Mouse (Mus musculus) bone marrow, adult 2 months (tissue): ENCODE data around the gene Cog3. TPM values are rescaled to one million over a fixed set of nuclear protein-coding genes. Genes with fewer than 3 reads are reported as not detected.
"Not testable (repeated sequence)": the region's sequence is repeated elsewhere in the genome, so short reads cannot be mapped to it uniquely, and the experiment has no call there.

ENCODE experiments used
- H3K27ac ChIP-seq: fragments of 200-500 bp; 2 replicates; pipeline ENCODE4 v1.5.1; 2012; ENCODE audit warnings: low read depth, mild to moderate bottlenecking, control low read depth, inconsistent platforms, low read length; ENCODE audit not compliant: control insufficient read depth, poor library complexity, insufficient read depth
- H3K4me1 ChIP-seq: fragments of 200-500 bp; 2 replicates; pipeline ENCODE4 v1.6.1; 2011; ENCODE audit warnings: low read length; ENCODE audit not compliant: control insufficient read depth, insufficient read depth
- H3K4me3 ChIP-seq: fragments of 200-500 bp; replicated peaks from 2 replicates; pipeline ENCODE3; 2011; ENCODE audit warnings: mild to moderate bottlenecking, low read depth, low read length, control low read depth; ENCODE audit not compliant: control insufficient read depth
- CTCF ChIP-seq: fragments of 200-500 bp; IDR thresholded peaks from 2 replicates; pipeline ENCODE4 v1.5.1; 2011; ENCODE audit warnings: low read length, control low read depth; ENCODE audit not compliant: control insufficient read depth, insufficient read depth
- POLR2A ChIP-seq: fragments of 200-500 bp; IDR thresholded peaks from 2 replicates; pipeline ENCODE4 v1.6.1; 2011; ENCODE audit warnings: low read depth, mild to moderate bottlenecking, control low read depth, low read length, borderline replicate concordance; ENCODE audit not compliant: control insufficient read depth
- WGBS: fragments of 180-500 bp; shearing (Covaris S2); methylation state at CpG from one replicate; pipeline ENCODE4 v1.1.7; 2018; 5-methylcytosine and 5-hydroxymethylcytosine counted together
- polyA plus RNA-seq: library from polyadenylated mRNA; stranded (reverse); fragments of >200 nt; gene quantifications from 2 replicates; pipeline ENCODE4 v1.2.4, GENCODE M21; 2011; ENCODE audit warnings: low replicate concordance; ENCODE audit not compliant: missing spikeins, insufficient read depth, insufficient read length

Cog3 gene
- polyA plus RNA-seq, 1 experiment: 12.2 TPM

DNA sequence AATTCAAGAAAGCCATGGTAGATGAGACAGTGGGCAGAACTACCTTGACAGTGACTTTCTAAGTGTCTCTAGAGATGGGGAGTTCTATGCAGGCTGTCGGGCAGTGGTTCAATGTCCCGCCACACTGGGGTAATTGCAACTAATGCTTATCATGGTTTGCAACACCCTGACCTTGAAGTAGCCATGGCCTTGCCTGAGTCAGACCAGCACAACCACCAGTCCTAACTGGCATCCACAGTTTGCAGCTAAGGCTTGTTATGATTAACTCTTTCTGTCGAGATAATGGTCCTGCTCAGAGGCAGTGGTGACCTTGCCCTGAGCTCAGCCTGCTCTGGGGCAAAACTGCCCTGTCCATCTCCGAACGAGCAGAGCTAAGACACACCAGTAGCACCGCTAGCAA lies 35.0 kb upstream of the Cog3 start:
- TF ChIP-seq CTCF (no peak), POLR2A (no peak)
- no peaks in the 10 kb centered on the region for H3K4me1 ChIP-seq
- 78% methylated on average over 6 of the region's 6 CpGs for WGBS

DNA sequence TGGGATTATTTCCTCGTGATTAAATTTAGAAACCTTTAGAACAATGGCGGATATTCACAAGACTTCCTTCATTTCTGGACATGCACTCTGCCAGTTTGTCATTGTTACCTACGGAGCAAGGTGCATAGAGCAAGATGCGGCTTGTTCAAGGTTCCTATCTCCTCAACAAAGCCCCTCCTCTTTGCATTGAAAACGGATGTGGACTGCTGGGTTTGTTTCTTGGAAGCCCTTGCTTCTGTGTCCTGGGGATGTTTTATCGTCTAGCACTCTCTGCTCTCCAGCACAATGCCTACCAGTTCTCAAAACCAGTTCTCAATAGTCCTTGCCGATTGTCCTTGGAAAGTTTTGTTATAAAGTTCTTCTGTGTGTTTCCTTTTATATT lies 33.5 kb upstream of the Cog3 start:
- Histone ChIP-seq H3K27ac (no peak overlapping the region), H3K4me1 (no peaks in the 10 kb centered on the region; the same call in none of the 2 replicates), H3K4me3 (no peak overlapping the region)
- TF ChIP-seq POLR2A (no peak), CTCF (no peak)
- 25% methylated on average over 7 of the region's 7 CpGs for WGBS

More for the DNA sequence above, 35.0 kb upstream of the Cog3 start:
- Histone ChIP-seq H3K27ac (no peak overlapping the region), H3K4me3 (no peak overlapping the region)

DNA sequence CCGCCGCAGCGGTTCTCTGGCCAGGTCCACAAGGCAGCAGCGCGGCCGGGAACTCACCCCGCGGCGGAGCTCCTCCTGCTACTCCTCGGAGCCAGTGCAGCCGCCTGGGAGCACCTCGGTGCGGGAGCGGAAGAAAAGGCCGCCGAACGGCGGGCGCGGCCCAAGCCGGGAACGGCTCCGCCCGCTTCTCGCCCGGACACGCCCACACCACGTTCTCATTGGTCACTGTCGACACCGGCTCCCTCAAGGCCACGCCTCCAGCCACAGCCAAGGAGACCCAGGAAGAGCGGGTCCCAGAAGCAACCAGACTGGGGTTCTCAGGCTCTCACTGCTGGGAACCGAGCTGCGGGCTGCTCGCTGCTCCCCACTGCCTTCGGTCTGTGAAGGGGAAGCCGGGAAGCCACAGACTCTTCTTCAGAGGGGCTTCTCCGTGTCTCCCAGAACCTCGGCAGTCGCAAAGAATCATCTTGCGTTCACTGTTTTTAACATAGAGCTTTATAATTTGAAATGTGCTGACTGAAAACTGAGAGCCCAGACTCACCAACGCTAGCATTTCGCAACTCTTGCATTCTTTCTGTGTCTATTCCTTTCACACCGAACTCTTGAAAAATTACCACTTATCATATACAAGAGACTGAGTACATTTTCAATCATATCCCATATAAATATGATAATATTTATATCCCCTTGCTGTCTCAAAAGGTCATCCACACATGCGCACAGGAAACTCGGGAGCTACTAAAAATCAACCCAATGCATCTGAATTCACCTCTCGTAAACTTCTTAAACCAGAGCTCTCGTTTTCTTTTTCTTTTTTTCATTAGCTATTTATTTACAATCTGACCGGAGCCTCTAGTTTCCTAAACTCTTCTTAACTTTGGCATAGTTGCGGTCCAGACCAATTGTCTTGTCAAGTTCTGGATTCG lies 32.8 kb upstream of the Cog3 start, which contains the start of gene Slc25a30:
TSS of gene Slc25a30 (minus strand) at position 170 of the 926 bp plus-strand sequence.
- Histone ChIP-seq H3K4me3 (peak within 1 kb of the TSS; percentile 95), H3K4me1 (no peaks in the 10 kb centered on the region; the same call in none of the 2 replicates), H3K27ac (peak within 1 kb of the TSS; percentile 91)
- 4% methylated on average over 51 of the region's 51 CpGs for WGBS
- TF ChIP-seq POLR2A (peak; percentile 93), CTCF (no peak)

DNA sequence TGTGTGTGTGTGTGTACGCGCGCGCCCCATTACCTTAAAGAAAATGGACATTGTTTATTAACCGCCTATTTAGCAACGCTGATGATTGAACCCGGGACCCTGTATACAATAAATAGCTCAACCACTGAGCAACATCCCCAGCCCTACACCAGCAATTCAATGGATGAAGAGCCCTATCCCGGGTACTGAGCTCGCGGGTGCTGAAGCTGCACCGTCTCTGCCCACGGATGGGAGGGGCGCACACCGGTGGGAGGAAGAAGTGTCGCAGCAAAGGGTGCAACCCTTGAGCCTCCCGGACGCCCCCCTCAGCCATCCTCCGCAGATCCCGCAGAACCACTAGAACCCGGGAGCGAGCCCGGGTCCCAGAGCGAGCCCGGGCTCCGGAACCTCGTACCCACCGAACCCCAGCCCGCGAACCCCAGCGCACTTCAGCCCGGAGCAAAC lies 32.1 kb upstream of the Cog3 start:
- TF ChIP-seq CTCF: no peak
- TF ChIP-seq POLR2A: no peak
- Histone ChIP-seq H3K4me1 (no peaks in the 10 kb centered on the region; the same call in none of the 2 replicates), H3K4me3 (peak overlapping the region; percentile 95), H3K27ac (peak overlapping the region; percentile 91)
- WGBS: under 1% methylated on average over 31 of the region's 31 CpGs

DNA sequence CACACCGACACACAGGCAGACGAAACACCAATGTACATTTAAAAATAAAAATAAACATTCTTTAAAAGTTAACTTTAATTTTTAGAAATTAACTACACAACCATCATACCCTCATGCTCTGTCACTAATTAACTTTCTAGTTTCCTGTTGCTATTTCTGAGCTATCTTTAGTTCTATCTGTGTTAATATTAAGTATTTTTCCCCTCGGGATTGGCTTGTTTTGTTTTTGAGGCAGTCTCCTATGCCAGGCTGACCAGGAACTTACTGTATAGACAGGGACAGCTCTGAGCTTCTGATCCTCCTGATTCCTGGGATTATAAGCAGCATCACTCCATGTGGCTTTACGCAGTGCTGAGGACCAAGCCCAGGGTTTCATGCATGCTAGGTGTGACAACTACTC lies 25.6 kb upstream of the Cog3 start:
- TF ChIP-seq CTCF (no peak), POLR2A (no peak)
- Histone ChIP-seq H3K4me1 (no peaks in the 10 kb centered on the region; the same call in none of the 2 replicates), H3K27ac (no peak overlapping the region), H3K4me3 (no peak overlapping the region)
- 88% methylated on average over 4 of the region's 4 CpGs for WGBS

DNA sequence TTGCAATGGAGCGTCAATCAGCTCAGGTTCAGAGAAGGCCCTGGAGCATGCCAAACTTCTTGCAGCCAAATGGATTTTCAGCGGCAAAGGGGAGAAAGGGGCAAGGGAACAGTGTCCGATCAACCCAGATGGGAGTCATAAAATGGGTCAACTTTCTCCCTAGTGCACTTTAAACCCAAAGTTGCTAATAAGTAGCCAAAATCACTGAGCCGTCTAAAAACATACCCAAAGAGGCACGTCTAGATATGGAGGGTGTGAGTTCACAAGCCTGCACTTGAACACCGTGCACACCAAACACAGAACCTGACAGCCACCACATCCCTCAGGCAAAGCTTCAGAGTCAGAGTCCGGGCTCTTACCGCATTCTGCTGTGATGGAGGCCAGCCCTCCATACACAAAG lies 22.3 kb upstream of the Cog3 start:
- H3K27ac ChIP-seq: no peak overlapping the region
- TF ChIP-seq POLR2A (no peak), CTCF (no peak)
- H3K4me3 ChIP-seq: no peak overlapping the region
- WGBS: 90% methylated on average over 8 of the region's 8 CpGs
- no peaks in the 10 kb centered on the region for H3K4me1 ChIP-seq

DNA sequence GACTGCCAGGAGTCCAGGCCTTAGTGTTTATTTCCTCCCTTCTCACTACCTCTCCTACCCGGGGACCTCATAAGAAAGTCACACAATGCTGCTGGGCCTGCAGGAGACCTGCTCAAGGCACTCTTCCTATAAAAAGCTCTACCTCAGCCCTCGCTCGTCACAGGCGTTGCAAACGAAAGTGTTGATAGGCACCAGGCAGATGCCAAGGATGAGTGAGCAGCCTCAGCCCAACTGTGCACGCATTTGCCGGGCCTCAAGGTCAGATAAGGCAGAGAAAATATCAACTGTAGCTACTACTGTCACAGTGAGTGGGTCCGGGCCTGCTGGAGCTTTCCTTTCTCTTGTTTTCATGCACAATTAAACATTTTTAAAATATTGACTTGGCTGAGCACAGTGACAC lies 19.1 kb upstream of the Cog3 start:
- TF ChIP-seq CTCF (no peak), POLR2A (no peak)
- Histone ChIP-seq H3K4me3 (no peak overlapping the region), H3K4me1 (no peaks in the 10 kb centered on the region), H3K27ac (no peak overlapping the region)
- WGBS: 66% methylated on average over 8 of the region's 8 CpGs

DNA sequence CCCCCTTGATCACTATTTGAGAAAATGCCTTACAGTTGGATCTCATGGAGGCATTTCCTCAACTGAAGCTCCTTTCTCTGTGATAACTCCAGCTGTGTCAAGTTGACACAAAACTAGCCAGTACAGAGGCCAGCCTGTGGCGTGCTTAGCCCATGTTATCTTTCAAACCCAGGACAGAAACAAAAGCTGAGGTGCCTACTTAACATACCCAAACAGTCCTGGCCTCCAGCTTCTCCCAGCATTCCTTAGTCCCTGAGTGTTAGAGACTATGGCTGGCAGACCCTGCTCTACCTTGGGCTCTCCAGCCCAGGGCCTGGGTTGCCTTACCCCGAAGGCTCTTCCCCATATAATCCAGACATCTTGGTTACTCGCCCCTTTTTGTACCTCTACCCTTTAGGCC lies 18.1 kb upstream of the Cog3 start:
- 0 out of 2 replicates have a peak overlapping the region, but pooled peaks have one; percentile 24 for H3K27ac ChIP-seq
- 73% methylated on average over 3 of the region's 3 CpGs for WGBS

More for the DNA sequence above, 18.1 kb upstream of the Cog3 start:
- not testable (repeated sequence) for H3K4me3 ChIP-seq, H3K4me1 ChIP-seq
